Mouse (Mus musculus) c-Kit-negative CD71-positive TER-119-positive erythroid progenitor cells, embryonic 14.5 days (primary cell): ENCODE measurements at regions not wholly inside any gene's neighbourhood (a gene's known extent, or its start where the extent isn't known, plus 50 kb on each side); places are given as distances from the start of the nearest gene placed in this dataset.

Experiments used
- DNase-seq: peaks from one replicate; pipeline ENCODE4 v3.0.0-alpha.2; 2013; ENCODE audit warnings: low read depth, low spot score

DNA sequence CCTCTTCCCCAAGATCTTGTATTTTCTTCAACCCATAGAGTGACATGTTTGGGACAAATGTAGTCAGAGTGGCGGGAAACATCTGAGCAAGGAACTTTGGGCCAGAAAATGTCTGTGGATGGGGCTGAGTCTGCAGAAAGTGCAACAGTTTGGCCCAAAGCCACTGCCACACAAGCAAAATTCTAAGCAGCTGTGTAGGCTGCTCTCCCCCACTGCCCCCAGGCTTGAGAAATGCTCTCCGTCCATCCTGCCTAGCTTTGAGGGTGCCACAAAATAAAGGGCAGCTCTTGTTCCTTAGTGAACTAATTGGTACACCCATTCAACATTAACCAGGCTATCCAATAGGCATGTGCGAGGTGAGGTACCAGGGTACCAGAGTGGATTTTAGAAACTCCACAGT is 205.2 kb upstream of the Kbtbd8 start:
- no peak for DNase-seq

DNA sequence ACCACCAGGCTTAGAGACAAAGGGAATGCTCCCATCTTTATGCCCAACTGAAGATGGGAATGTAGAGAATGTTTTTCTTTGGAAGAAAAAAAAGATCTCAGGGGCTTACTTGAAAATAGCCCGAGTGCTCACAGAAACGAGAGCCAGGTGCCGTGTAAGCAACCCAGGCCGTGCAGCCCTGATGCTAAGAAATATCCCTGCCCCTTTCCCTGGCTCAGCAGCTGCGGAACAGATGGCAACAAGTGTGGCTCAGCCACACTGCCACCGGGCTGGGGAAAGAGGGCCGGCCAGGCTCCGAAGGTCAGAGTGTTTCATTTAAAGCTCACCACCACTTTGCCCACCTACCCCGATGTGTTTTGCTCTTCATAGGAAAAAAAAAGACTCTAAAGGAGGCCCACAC is 205.7 kb upstream of the Kbtbd8 start:
- no peak for DNase-seq

DNA sequence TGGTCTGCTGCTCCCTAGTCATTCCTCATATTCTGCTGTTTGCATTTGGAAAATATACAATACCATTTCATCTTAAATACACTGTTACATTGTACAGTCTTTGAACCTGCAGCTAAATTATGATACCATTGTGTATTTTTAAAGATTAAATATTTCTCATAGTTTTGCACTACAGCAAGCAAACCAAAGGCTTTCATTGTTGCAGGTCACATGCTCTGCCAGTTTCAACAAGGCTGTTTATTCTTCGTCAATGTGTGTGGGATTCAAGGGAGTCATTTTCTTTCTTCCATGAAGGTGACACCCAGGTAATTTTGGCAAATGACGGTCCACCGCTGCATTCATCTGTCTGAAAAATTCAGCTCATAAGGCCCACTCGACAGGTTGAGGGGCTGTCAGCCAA is 200.9 kb upstream of the Lrig1 start:
- no peak for DNase-seq

DNA sequence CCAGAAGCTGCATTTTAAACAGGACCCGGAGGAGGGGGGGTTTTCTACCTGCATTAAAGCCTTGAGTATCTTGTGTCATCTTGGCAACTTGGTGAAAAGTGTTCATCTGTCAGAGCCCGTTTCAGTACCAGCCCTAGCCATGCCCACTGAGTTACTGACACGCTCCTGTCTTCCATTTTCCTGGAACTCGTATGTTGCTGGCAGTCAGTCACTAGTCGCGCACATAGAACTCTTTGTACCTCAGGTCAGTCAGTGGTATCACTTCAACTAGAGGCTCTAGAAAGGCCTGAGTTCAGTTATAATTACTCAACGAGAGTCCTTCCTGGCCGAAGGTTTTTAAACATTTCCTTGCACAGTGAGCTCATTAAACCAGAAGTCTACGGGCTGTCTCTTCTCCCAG is 198.9 kb upstream of the Lrig1 start:
- DNase-seq: no peak

DNA sequence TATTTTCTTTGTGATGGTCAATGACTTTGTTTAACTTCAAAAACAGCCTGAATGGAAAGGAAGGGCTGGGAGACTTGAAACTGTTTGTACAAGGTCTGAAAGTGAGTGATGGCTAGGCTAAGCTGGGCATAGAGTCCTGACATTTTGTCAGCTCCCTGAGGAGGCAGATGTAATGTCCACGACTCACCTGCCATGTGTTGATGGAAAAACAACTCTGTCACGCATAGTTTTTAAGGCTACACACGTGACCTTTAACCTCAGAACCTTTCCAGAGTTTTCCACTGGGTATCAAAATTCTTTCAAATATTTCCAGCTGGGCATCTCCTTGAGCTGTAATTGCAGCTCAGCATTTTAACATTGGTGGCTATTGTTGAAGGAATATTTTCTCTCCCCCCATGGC is 190.2 kb upstream of the Lrig1 start:
- no peak for DNase-seq

DNA sequence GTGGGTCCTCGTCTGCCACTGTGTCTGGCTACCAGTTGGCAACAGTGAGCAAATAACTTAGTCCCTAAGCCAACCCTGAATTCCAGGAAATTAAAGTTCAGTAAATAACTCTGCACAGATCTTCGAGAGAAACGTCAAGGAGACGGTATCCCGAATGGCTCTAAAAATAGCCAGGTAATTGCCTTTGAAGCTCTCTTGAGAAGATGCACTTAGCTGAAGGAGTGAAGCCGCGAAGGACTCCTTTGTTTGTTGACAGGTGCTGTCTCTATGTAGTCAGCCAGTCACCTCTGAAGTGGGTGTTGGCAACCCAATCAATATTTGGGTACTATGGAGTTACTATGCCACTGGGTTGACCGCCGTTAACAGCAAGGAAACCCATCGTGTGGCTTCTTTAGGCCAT is 189.3 kb upstream of the Lrig1 start:
- no peak for DNase-seq

DNA sequence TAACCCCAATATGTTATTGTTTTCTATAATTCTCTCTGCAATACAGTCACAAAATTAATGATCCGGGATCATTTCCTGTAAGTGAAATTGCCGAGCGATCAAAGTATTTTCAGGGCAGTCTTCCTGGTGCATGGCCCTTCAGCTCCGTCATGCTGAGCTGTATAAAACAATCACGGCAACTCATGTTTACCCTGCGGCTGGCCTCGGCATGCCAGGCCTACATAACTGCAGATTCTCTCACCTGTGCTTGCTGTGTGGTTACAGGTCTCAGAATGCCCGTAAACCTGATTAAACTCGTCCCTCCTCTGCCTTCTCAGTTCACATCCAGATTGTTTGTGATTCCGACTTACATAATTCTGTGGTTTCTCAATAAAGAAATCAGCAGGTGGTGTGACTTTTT is 181.2 kb upstream of the Lrig1 start:
- DNase-seq: no peak

DNA sequence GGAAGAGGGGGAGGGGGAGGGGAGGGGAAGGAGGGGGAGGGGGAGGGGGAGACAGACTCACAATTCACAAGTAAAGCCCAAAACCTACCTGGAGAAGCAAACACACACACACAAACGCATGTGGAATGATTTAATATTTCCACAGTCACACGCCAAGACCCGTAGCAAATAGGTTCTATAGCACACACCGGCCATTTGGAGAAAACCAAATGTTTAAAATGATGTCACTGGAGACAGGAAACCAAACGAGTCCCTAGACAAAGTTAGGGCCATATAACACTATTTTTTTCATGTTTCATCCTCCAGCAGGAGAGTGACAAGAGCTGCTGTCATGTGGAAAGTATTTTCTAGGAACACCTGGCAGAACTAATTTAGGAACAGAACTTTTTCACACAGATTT is 175.9 kb upstream of the Lrig1 start:
- no peak for DNase-seq

DNA sequence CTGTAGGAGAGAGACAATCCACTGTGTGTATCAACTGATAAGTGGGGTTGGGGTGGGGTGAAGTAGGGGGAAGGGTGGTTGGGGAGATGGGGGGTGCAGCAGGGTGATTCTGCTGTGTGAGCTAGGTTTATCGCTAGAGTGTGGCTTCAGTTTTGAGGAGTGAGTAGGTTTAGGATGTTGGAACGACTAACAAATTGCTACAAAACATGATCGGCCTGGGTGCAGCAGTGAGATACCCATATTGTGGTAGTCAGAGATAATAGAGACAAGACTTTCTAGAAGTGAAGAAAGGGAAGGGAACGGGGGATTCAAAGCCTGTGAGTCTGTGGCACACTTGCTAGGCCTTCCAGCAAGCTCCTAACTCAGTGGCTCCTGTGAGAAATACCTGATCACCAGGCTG is 175.1 kb upstream of the Lrig1 start:
- DNase-seq: no peak

DNA sequence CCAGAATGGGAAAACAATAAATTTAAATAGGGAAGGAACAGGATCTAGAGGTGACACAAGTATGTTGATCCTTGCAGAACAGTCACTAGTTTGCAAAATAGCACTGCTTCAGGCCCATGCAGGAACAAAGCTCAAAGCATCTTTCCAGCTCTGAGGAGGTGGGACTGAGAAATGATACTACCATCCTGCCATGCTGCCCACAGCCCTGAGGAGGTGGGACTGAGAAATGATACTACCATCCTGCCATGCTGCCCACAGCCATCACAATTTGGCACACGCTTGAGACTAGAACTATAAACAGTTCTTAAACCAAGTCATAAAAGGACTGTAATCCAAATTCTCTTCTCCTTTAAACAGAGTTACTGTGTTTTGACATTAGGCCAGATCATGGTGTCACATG is 174.5 kb upstream of the Lrig1 start:
- DNase-seq: no peak

DNA sequence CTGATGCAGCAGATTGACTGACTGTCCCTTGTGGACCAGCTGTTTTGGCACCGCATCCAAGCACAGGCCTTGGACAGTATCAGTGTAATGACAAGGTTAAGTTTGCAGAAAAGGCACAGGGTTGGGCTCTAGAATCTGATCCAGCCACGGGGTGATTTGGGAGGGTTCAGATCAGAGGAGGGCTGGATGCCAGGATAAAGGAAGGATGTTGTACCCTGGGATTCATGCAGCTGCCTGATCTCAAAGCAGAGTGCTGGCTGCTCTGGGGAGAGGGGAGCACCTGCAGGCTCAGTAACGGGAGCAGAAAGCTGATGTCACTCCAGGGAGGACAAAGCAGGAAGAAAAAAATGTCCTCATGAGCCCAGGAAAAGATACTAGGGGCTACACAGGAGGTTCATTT is 168.0 kb upstream of the Lrig1 start:
- no peak for DNase-seq

DNA sequence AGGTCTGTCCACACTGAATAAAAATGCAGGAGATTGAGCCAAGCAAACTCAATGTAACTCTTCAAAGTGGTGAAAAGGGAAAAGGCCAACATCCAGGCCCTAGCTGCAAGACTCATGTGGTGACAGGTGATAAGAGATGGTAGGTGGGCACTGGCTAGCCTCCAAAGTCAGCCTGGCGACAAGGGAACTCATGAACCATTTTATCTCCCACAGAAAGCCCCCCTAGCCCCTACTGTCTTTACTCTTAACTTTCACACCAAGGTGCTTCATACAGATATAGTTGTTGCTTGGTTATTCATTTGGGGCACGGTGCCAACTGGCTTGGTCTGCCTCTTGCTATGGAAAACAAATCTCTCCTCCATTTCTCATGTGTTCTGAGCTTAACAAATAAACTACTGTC is 165.5 kb upstream of the Lrig1 start:
- DNase-seq: no peak

DNA sequence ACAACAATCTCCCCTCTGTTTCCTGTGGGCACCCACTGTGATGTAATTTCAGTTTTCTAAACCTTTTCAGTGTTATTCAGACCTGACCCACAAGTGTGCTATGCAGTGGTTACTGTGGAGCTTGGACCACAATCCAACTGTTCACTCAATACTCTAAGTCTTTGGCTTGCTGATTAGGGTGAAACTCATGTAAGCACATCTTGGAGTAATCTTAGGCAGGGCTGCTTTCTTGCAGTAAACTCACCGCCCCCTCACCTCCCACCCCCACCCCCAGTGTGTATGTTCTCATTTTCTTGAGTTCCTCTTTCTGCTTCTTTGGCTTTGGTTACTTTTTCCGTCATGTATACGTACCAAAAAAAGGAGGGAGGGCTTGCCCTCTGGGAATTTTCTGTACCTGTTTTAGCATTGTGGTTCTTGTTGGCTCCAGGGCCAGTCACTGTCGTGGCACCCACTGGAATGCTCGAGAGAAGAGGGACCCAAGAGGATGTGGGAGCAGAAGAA is 158.2 kb upstream of the Lrig1 start:
- DNase-seq: no peak

DNA sequence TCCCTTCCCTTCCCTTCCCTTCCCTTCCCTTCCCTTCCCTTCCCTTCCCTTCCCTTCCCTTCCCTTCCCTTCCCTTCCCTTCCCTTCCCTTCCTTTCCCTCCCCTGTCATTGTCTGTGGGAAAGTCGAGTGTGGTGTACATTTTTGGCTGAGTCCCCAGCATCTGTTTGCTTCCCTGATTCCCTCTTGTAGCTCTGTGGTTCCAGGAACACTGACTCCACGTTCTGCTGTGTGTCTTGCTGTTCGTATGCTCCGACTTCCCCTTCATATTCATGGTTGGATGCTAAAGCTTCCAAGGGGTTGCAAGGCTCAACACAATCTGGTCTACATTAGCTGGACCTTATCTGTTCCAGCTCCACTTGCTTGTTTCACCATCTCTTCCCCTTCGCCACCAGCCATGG is 150.2 kb upstream of the Lrig1 start:
- DNase-seq: no peak

DNA sequence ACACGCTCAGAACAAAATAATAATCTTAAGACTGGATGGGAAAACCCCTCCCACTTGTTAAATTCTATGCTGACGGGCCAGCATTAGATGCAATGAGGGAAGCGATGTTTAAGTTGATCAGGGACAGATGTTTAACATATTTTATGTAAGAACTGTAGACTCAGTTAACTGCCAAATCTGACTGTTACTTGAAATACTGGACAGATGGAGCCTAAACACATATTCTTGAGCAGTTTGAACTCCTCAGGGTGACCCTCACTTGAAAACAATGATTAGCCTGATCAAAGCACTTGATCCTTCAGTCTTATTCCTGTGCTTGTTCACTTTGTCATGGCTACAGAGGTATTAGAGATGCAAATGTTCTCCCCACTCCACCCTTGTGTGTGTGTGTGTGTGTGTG is 149.6 kb upstream of the Lrig1 start:
- no peak for DNase-seq

DNA sequence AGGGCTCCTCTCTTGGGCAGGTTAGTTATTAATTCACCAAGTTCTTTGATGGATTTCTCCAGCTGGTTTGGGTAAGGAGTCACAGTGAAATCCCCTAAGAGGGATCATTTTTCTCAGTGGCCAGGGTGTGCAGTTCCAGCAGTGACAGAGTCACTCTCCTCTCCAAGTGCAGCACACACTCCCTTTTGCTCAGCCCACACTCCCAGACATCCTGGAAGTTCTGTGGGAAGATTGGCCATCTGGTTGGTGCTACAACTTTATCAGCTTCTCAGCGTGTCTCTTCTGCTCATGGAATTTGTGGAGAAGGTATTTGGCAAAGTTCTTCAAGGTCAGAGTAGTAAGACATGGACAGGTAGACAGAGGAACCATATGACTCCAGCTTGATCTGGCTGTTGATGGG is 148.5 kb upstream of the Lrig1 start:
- DNase-seq: no peak

DNA sequence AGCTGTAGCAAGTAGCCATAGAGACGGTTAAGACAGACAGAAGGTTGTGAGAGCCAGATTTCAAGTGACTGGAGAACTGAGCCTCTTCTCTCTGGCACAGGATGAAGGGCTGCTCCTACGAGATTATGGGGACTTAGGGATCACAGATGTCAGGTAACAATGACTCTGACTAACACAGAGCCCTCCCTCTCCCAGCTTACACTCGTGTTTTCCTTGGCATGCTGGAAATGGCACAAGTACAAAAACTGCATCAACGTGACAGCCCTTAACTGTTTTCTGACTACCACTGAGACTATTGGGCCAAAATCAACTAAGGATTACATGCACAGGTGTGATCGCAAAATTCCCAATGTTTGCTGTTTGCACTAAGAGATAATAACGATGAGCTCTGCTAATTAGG is 145.9 kb upstream of the Lrig1 start:
- DNase-seq: no peak

DNA sequence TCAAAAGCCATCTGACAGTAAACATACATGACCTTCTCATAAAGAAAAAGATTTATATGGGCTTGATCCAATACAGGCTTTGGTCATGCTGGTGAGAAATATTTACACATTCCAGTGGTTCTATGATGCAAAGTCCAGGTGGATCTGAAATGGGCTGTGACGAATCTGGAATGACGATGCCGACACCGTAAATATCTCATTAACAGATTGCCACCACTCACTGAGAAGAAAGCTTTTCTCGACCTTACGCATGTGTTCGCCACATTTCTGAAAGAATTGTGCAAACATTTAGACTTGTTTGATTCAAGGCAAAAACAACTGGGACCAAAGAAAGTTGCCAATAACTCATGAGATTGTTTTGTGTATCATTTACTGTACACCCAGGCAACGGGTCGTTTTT is 142.9 kb upstream of the Lrig1 start:
- DNase-seq: no peak

DNA sequence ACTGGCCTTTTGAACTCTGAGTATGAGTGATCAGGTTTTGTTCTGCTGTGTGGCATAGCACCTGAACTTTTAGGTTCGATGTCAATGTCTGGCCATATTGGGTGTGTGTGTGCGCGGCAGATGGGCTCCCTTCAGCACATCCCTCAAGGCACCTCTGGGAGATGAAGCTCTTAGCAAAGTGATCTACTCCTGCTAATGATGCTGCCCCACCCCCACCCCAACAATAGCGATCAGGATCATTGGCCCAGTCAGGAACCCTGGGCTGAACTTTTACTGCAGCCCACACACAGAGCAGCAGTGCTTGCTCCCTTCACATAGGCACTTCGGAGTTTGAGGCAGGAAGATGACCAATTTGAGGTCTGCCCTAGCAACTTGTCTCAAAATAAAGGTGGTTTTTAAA is 141.9 kb upstream of the Lrig1 start:
- no peak for DNase-seq

DNA sequence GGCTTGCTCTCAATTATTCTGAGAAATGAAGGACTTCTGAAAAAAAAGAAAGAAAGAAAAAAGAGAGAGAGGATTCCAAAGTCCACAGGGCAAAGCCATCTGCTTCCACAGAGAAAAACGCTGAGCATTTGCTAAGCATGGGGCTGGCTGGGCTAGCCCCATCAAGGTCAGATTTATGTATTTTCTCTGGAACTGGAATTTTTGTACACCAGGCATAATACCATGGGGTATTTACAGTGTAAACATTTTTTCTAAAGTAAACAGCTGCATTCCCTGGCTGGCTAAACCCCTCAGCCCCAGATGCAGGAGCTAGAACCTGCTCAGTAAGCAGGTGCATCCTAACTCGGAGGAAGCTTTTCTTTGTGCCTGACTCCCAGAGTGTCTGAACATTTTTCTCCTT is 135.8 kb upstream of the Lrig1 start:
- no peak for DNase-seq

DNA sequence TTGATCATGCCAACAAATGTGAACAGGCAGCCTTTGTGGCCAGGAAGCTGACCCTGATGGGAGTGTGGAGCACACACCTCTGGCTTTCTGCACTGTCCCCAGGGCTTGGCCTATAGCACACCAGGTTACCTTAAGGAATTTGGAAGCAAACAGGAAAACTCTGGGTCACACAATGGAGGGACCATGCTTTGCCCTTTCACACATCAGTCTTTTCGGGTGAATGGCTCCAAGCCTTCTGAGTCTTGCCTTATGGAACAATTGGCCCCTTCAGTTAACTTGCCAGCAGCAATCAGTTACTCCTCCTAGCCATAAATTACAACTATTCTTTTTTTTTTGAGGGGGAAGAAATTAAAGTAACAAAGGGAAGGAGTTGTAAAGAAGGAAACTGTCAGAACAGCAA is 134.6 kb upstream of the Lrig1 start:
- DNase-seq: no peak

DNA sequence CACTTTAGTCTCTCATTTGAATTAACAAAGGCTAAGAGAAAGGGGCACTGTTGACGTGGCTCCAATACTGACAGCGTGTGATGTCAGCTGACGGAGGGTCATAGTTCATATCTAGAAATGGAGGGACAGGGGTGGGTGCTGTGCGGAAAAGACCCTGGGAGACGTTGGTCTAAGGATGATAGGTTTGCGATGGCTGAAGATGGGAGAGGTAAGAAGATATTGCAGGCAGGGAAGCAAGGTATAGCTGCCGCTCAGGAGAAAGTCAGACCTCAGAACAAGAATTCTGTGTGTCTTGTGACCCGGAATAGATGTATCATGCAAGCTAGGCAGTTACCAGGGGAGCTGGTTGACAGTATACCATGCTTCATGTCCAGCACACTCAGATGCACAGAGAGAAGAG is 130.8 kb upstream of the Lrig1 start:
- DNase-seq: no peak

DNA sequence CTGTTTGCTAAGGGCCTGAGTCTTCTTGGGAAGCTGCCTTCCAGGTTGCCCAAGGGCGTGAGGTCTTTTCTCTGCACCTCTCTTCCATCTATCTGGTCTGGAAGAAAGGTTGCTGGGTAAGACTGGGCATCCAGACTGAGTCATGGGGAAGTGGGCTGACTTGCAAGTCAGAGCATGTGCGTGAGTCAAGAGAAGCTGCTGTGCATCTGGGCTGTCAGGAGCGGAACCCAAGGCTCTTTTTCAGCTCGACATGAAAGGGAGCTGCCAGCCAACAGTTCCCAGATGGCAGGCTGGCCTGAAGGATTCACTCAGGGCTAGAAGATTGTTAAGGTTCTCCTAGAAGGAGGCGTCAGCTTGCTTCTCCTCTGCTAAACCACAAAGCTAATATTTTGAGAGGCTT is 129.3 kb upstream of the Lrig1 start:
- no peak for DNase-seq

DNA sequence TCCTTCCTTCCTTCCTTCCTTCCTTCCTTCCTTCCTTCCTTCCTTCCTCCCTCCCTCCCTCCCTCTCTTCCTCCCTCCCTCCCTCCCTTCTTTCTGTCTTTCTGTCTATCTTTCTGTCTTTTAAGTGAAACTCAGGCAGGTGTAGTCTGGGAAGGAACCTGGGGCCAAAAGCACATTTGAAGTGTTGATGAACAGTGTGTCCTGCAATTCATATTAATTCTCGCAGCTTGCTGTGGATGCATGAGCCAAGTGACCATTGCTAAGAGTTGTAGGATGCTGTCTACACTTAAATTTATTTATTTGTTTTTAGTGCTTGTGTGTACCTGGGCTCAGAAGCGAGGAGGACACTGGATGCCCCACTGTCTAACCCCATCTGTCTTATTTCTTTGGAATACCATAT is 126.7 kb upstream of the Lrig1 start:
- DNase-seq: peak; percentile 59

DNA sequence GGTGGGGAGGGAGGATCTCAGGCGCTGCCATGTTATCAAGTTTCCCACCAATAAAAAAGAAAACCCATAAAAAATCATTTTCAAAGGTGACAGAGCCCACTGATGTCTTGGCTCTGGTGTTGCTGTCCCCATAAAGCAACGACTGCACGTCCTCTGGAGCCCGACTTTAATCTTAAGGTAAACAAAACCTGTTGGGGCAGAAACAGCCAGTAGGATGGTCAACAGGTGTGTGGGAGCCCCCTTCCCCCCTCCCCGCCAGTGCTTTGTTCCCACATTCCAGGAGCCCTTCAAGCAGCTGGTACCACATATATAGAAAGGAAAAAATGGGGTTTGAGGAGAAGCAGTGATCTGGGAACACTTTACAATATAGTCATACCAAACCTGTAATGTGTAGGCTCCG is 118.3 kb upstream of the Lrig1 start:
- no peak for DNase-seq
